Mouse (Mus musculus) liver, postnatal 0 days (tissue): Measurements from ENCODE around the gene Gm12355.

ENCODE experiments used
- CTCF ChIP-seq: sonication (generic); IDR thresholded peaks from 2 replicates; pipeline ENCODE4 v1.5.1; 2016; ENCODE audit warnings: antibody characterized with exemption, low read depth
- EP300 ChIP-seq: IDR thresholded peaks from 2 replicates; pipeline ENCODE4 v1.6.1; 2016; ENCODE audit warnings: antibody characterized with exemption, low read depth, mild to moderate bottlenecking

DNA sequence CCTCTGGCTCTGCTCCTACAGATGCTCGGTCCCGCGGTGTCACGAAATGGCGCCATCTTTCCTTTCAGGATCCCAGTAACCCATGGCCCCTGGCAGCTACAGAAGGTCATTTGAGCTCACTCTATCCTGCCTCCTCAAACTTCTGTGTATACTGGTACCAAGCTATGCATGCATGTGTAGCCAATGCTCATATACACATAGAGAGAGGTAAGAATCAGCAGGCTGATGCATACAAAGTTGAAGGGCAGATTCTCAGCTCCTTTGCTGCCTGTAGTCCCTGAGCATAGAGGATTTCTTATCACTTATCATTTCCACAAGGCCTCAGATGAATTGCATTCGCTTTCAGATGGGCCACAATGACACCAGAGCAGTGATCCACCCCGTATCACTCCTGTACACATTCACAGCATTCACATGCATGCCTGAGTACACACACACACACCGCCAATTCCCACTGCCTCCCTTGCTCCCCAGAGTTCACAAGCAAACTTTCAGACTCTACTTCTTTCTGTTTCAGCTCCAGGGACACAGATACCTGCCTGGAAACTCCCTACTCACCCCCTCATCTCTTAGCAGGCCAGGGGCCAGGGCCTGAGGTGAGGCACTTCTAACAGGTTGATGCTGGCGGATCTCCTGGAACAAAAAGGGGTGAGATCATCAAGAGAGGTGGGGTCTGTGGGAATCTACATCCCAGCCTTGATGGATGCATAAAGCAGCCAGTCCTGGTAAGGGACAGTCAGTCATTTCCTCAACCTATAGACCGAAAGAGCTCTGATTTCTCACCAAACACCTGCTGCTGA, at the start of gene Gm12355, which contains the start of gene Gsdma3:
- TF ChIP-seq CTCF (no peak), EP300 (no peak)
